Mouse (Mus musculus) bone marrow, adult 2 months (tissue): ENCODE data around the gene Dennd2a.

ENCODE experiments used
- CTCF ChIP-seq: fragments of 200-500 bp; IDR thresholded peaks from 2 replicates; pipeline ENCODE4 v1.5.1; 2011; ENCODE audit warnings: low read length, control low read depth; ENCODE audit not compliant: control insufficient read depth, insufficient read depth
- POLR2A ChIP-seq: fragments of 200-500 bp; IDR thresholded peaks from 2 replicates; pipeline ENCODE4 v1.6.1; 2011; ENCODE audit warnings: low read depth, mild to moderate bottlenecking, control low read depth, low read length, borderline replicate concordance; ENCODE audit not compliant: control insufficient read depth

DNA sequence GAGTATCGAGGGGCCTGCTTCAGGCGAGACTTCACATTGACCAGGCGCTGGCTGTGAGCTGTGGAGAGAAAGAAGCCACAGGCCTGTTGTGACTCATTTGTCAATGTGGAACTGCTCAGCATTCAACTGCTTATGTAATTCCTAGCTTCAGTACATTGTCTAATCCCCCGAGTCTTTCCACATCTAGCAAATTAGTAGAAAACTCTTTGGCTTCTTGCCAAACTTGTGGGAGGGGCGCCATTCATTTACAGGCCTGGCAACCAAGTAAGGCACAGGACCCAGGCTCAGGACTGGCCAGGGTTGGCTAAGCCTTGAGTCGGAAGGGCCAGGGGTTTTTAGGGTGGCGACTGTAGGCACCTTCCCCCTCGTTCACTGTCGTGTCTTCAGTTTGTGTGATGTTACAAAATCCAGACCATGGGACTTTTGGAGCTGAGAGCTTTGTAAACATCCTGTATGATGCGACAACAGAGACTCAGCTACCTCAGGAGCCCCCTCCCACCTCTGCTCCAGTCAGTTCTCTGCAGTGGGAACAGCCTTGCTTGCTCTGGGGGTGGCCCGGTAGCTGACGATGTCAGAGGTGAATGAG, 64.4 kb downstream of the Dennd2a start:
- TF ChIP-seq CTCF = no peak
- no peak for TF ChIP-seq POLR2A
